Mouse (Mus musculus) forebrain, embryonic 13.5 days (tissue): ENCODE results near the gene Chek2. TPM values are rescaled to one million over a fixed set of nuclear protein-coding genes. Genes with fewer than 3 reads are reported as not detected.
"Not testable (repeated sequence)": the region's sequence is repeated elsewhere in the genome, so short reads cannot be mapped to it uniquely, and the experiment has no call there.

Experiments used
- ATAC-seq: fragments of 200-750 bp; cut with Nextera tagmentation; 2 replicates; pipeline ENCODE4 v1.8.0; 2017
- H3K27ac ChIP-seq: fragments of 300-500 bp; sonication (generic); 2 replicates; pipeline ENCODE4 v1.5.1; 2015; ENCODE audit warnings: inconsistent platforms, mild to moderate bottlenecking, moderate library complexity
- H3K27me3 ChIP-seq: fragments of 300-500 bp; sonication (generic); 2 replicates; pipeline ENCODE4 v1.6.1; 2015; ENCODE audit warnings: mild to moderate bottlenecking, inconsistent platforms
- H3K36me3 ChIP-seq: fragments of 300-500 bp; sonication (generic); 2 replicates; pipeline ENCODE4 v1.6.1; 2015; ENCODE audit warnings: mild to moderate bottlenecking, inconsistent platforms; ENCODE audit not compliant: poor library complexity, severe bottlenecking
- H3K4me1 ChIP-seq: fragments of 300-500 bp; sonication (generic); 2 replicates; pipeline ENCODE4 v1.6.1; 2015; ENCODE audit warnings: inconsistent platforms
- H3K4me2 ChIP-seq: fragments of 300-500 bp; sonication (generic); 2 replicates; pipeline ENCODE4 v1.6.1; 2015; ENCODE audit warnings: inconsistent platforms, mild to moderate bottlenecking, moderate library complexity
- H3K4me3 ChIP-seq: fragments of 300-500 bp; sonication (generic); 2 replicates; pipeline ENCODE4 v1.5.1; 2015; ENCODE audit warnings: mild to moderate bottlenecking, inconsistent platforms
- H3K9ac ChIP-seq: fragments of 300-500 bp; sonication (generic); 2 replicates; pipeline ENCODE4 v1.6.1; 2015; ENCODE audit warnings: mild to moderate bottlenecking, inconsistent platforms
- H3K9me3 ChIP-seq: fragments of 300-500 bp; sonication (generic); replicated peaks from 2 replicates; pipeline ENCODE4 v1.6.1; 2016; ENCODE audit warnings: inconsistent platforms
- WGBS: fragments of 180-500 bp; shearing (Covaris S2); methylation state at CpG from one replicate; pipeline ENCODE4 v1.1.7; 2015; 5-methylcytosine and 5-hydroxymethylcytosine counted together
- polyA plus RNA-seq: library from polyadenylated mRNA; unstranded; fragments of >200 nt; fragmentation: Nextera tagmentation; extraction: Ambion mirVana; gene quantifications from 2 replicates; pipeline ENCODE4 v1.2.1, GENCODE M21; 2015

The Chek2 gene
- polyA plus RNA-seq, 1 experiment from 2014 or later: 25.9 TPM

- Histone ChIP-seq H3K4me2 (peak overlapping the region; percentile 99), H3K4me1 (peaks cover 47% of the 10 kb centered on the region), H3K9ac (peak overlapping the region; percentile 98), H3K9me3 (no peaks in the 10 kb centered on the region), H3K27ac (peak overlapping the region; percentile 91), H3K27me3 (no peaks in the 10 kb centered on the region), H3K36me3 (peaks cover 33% of the 10 kb centered on the region), H3K4me3 (peak overlapping the region; percentile 94)
- 1% methylated on average over 27 of the region's 27 CpGs for WGBS
- no peak for ATAC-seq
These were observed 30.7 kb upstream of the Chek2 start for GRCm38 (mm10) chr5:110808821-110809666.

- H3K4me1 ChIP-seq: peaks cover 43% of the 10 kb centered on the region
- peak within 1 kb of the TSS; percentile 98 for H3K9ac ChIP-seq
- peak within 1 kb of the TSS; percentile 91 for H3K27ac ChIP-seq
- peaks cover 26% of the 10 kb centered on the region for H3K36me3 ChIP-seq
- H3K4me3 ChIP-seq: peak within 1 kb of the TSS; percentile 94
- H3K4me2 ChIP-seq: peak within 1 kb of the TSS; percentile 99
- under 1% methylated on average over 65 of the region's 80 CpGs for WGBS
- no peaks in the 10 kb centered on the region for H3K27me3 ChIP-seq
- peak; percentile 96 for ATAC-seq
- no peaks in the 10 kb centered on the region for H3K9me3 ChIP-seq
These were observed 30.0 kb upstream of the Chek2 start, which contains the start of gene Ulk1 for GRCm38 (mm10) chr5:110809667-110810325. Gene Ulk1, minus strand, starts transcription at chr5:110810097.

GRCm38 (mm10) chr5:110824421-110824820 is 15.4 kb upstream of the Chek2 start:
- Histone ChIP-seq H3K4me1 (no peaks in the 10 kb centered on the region), H3K27me3 (no peaks in the 10 kb centered on the region), H3K9me3 (no peaks in the 10 kb centered on the region), H3K36me3 (no peaks in the 10 kb centered on the region), H3K4me2 (no peak overlapping the region), H3K9ac (no peak overlapping the region), H3K27ac (no peak overlapping the region), H3K4me3 (no peak overlapping the region)
- 93% methylated on average over 4 of the region's 4 CpGs for WGBS
- no peak for ATAC-seq

- WGBS: 94% methylated on average over 8 of the region's 8 CpGs
- no peaks in the 10 kb centered on the region for H3K9me3 ChIP-seq
- no peak for ATAC-seq
These were observed 12.8 kb upstream of the Chek2 start for GRCm38 (mm10) chr5:110826781-110827495.

GRCm38 (mm10) chr5:110827576-110827975 is 12.2 kb upstream of the Chek2 start:
- ATAC-seq: no peak
- WGBS: 93% methylated on average over 5 of the region's 5 CpGs
- Histone ChIP-seq H3K4me1 (no peaks in the 10 kb centered on the region), H3K9ac (no peak overlapping the region), H3K36me3 (no peaks in the 10 kb centered on the region), H3K9me3 (no peaks in the 10 kb centered on the region), H3K27me3 (no peaks in the 10 kb centered on the region), H3K4me2 (no peak overlapping the region), H3K27ac (no peak overlapping the region), H3K4me3 (no peak overlapping the region)

More at GRCm38 (mm10) chr5:110826781-110827495, 12.8 kb upstream of the Chek2 start:
- no peak overlapping the region for H3K4me3 ChIP-seq
- no peak overlapping the region for H3K4me2 ChIP-seq
- no peaks in the 10 kb centered on the region for H3K36me3 ChIP-seq
- H3K9ac ChIP-seq: no peak overlapping the region
- no peaks in the 10 kb centered on the region for H3K27me3 ChIP-seq
- H3K27ac ChIP-seq: no peak overlapping the region
- H3K4me1 ChIP-seq: no peaks in the 10 kb centered on the region

GRCm38 (mm10) chr5:110831036-110831720 is 8.6 kb upstream of the Chek2 start:
- Histone ChIP-seq H3K4me2 (no peak overlapping the region), H3K27me3 (no peaks in the 10 kb centered on the region), H3K9me3 (no peaks in the 10 kb centered on the region), H3K36me3 (no peaks in the 10 kb centered on the region), H3K9ac (no peak overlapping the region), H3K4me3 (no peak overlapping the region), H3K4me1 (no peaks in the 10 kb centered on the region), H3K27ac (no peak overlapping the region)
- WGBS: 90% methylated on average over 5 of the region's 5 CpGs
- no peak for ATAC-seq

GRCm38 (mm10) chr5:110835959-110836358 is 3.8 kb upstream of the Chek2 start:
- Histone ChIP-seq H3K36me3 (no peaks in the 10 kb centered on the region), H3K4me1 (peaks cover 16% of the 10 kb centered on the region), H3K27ac (no peak overlapping the region), H3K4me3 (no peak overlapping the region), H3K4me2 (no peak overlapping the region), H3K9ac (no peak overlapping the region), H3K9me3 (no peaks in the 10 kb centered on the region; the same call in 1 of the 2 replicates), H3K27me3 (no peaks in the 10 kb centered on the region)
- WGBS: 28% methylated on average over 3 of the region's 3 CpGs
- ATAC-seq: no peak

- H3K9me3 ChIP-seq, H3K4me2 ChIP-seq, H3K4me3 ChIP-seq, H3K9ac ChIP-seq, H3K27ac ChIP-seq, ATAC-seq, H3K27me3 ChIP-seq: not testable (repeated sequence)
- 90% methylated on average over 5 of the region's 5 CpGs for WGBS
- Histone ChIP-seq H3K36me3 (peaks cover 11% of the 10 kb centered on the region; the same call in 1 of the 2 replicates), H3K4me1 (peaks cover 21% of the 10 kb centered on the region)
These were observed 1.8 kb upstream of the Chek2 start for GRCm38 (mm10) chr5:110838016-110838415.

GRCm38 (mm10) chr5:110839038-110839677 is 621 bp upstream of the Chek2 start:
- H3K4me1 ChIP-seq: peaks cover 21% of the 10 kb centered on the region
- H3K27ac ChIP-seq: peak overlapping the region; percentile 66; the same call in 1 of the 2 replicates
- H3K27me3 ChIP-seq: no peaks in the 10 kb centered on the region
- WGBS: 8% methylated on average over 28 of the region's 28 CpGs
- H3K4me3 ChIP-seq: peak overlapping the region; percentile 62
- peak overlapping the region; percentile 83 for H3K4me2 ChIP-seq
- H3K9ac ChIP-seq: peak overlapping the region; percentile 78
- H3K36me3 ChIP-seq: peaks cover 14% of the 10 kb centered on the region; the same call in 1 of the 2 replicates
- no peak; the same call in 1 of the 2 replicates for ATAC-seq
- H3K9me3 ChIP-seq: no peaks in the 10 kb centered on the region; the same call in 1 of the 2 replicates

GRCm38 (mm10) chr5:110840465-110840864 is 686 bp downstream of the Chek2 start:
- ATAC-seq: no peak
- no peaks in the 10 kb centered on the region for H3K27me3 ChIP-seq
- peak overlapping the region; percentile 74; the same call in 1 of the 2 replicates for H3K27ac ChIP-seq
- H3K4me3 ChIP-seq: peak overlapping the region; percentile 62
- peaks cover 25% of the 10 kb centered on the region for H3K36me3 ChIP-seq
- peaks cover 21% of the 10 kb centered on the region for H3K4me1 ChIP-seq
- WGBS: 8% methylated on average over 4 of the region's 4 CpGs
- H3K4me2 ChIP-seq: peak overlapping the region; percentile 83
- peak overlapping the region; percentile 65 for H3K9ac ChIP-seq
- no peaks in the 10 kb centered on the region; the same call in 1 of the 2 replicates for H3K9me3 ChIP-seq
